Mouse (Mus musculus): ENCODE results near the gene Il1rn. TPM values are rescaled to one million over a fixed set of nuclear protein-coding genes. Genes with fewer than 3 reads are reported as not detected.

The Il1rn gene
- polyA plus RNA-seq (2012; ENCODE audit: low replicate concordance), result 0.25 TPM in 1 of 2 replicates, not detected in the other

GRCm38 (mm10) chr2:24336545-24336944 is at the start of gene Il1rn:
Gene Il1rn, plus strand, starts transcription at chr2:24336853.

GRCm38 (mm10) chr2:24290896-24291295 is 45.8 kb upstream of the Il1rn start, which contains the start of gene Il1f10:
Gene Il1f10, plus strand, starts transcription at chr2:24291196.

GRCm38 (mm10) chr2:24367030-24367894 is 30.6 kb downstream of the Il1rn start, which contains the start of gene Psd4:
Gene Psd4, plus strand, starts transcription at chr2:24367580.

Other genes starting within 250 kb of the Il1rn start
- gene Tbpl2, start 240.3 kb upstream of the Il1rn start, polyA plus RNA-seq (2012; ENCODE audit: low replicate concordance), result not detected in 2 replicates
- gene Il1f8, start 183.7 kb upstream of the Il1rn start, polyA plus RNA-seq (2012; ENCODE audit: low replicate concordance), result not detected in 2 replicates
- not detected in 2 replicates for gene Il1f9, start 150.4 kb upstream of the Il1rn start, polyA plus RNA-seq (2012; ENCODE audit: low replicate concordance)
- gene Il1f6, start 121.4 kb upstream of the Il1rn start, polyA plus RNA-seq (2012; ENCODE audit: low replicate concordance), result not detected in 2 replicates
- gene Il1f5, start 59.9 kb upstream of the Il1rn start, polyA plus RNA-seq (2012; ENCODE audit: low replicate concordance), result 0.22 TPM in 1 of 2 replicates, not detected in the other
- not detected in 2 replicates for gene Il1f10, start 45.7 kb upstream of the Il1rn start, polyA plus RNA-seq (2012; ENCODE audit: low replicate concordance)
- gene Psd4, start 30.7 kb downstream of the Il1rn start, polyA plus RNA-seq (2012; ENCODE audit: low replicate concordance), result 15.3 and 27.5 TPM in 2 replicates
- not detected in 2 replicates for gene Pax8, start 138.7 kb downstream of the Il1rn start, polyA plus RNA-seq (2012; ENCODE audit: low replicate concordance)

Data from leukemia stem cell, adult 10-12 weeks (primary cell).